Mouse (Mus musculus) liver, postnatal 0 days (tissue): ENCODE measurements around the gene Comtd1. TPM values are rescaled to one million over a fixed set of nuclear protein-coding genes. Genes with fewer than 3 reads are reported as not detected.
A peak's percentile ranks its signal among the peaks of the same experiment; 100 is the strongest.

Experiments used
- ATAC-seq: fragments of 200-750 bp; cut with Nextera tagmentation; 2 replicates; pipeline ENCODE4 v1.8.0; 2017; ENCODE audit warnings: mild to moderate bottlenecking, moderate library complexity
- DNase-seq: peaks from one replicate; pipeline ENCODE4 v3.0.0-alpha.2; 2016
- H3K27ac ChIP-seq: fragments of 300-500 bp; sonication (generic); 2 replicates; pipeline ENCODE4 v1.5.1; 2014; ENCODE audit warnings: antibody characterized with exemption, moderate library complexity, mild to moderate bottlenecking, low read depth
- H3K27me3 ChIP-seq: fragments of 300-500 bp; sonication (generic); 2 replicates; pipeline ENCODE4 v1.6.1; 2014; ENCODE audit warnings: low read length, control low read depth, mixed read lengths; ENCODE audit not compliant: insufficient read depth
- H3K36me3 ChIP-seq: fragments of 300-500 bp; sonication (generic); replicated peaks from 2 replicates; pipeline ENCODE4 v1.6.1; 2014; ENCODE audit warnings: mild to moderate bottlenecking, control low read depth, low read length, moderate library complexity, mixed read lengths; ENCODE audit not compliant: insufficient read depth
- H3K4me1 ChIP-seq: fragments of 300-500 bp; sonication (generic); 2 replicates; pipeline ENCODE4 v1.6.1; 2014; ENCODE audit warnings: antibody characterized with exemption, mild to moderate bottlenecking, control low read depth; ENCODE audit not compliant: insufficient read depth
- H3K4me2 ChIP-seq: fragments of 300-500 bp; sonication (generic); 2 replicates; pipeline ENCODE4 v1.6.1; 2014; ENCODE audit warnings: low read depth, mild to moderate bottlenecking, low read length, moderate library complexity, mixed read lengths
- H3K4me3 ChIP-seq: fragments of 300-500 bp; sonication (generic); 2 replicates; pipeline ENCODE4 v1.5.1; 2014; ENCODE audit warnings: low read depth, low read length
- H3K9ac ChIP-seq: fragments of 300-500 bp; sonication (generic); replicated peaks from 2 replicates; pipeline ENCODE4 v1.6.1; 2014; ENCODE audit warnings: mild to moderate bottlenecking, moderate library complexity
- H3K9me3 ChIP-seq: fragments of 300-500 bp; sonication (generic); 2 replicates; pipeline ENCODE4 v1.6.1; 2016; ENCODE audit warnings: mild to moderate bottlenecking, control low read depth, low read length, mixed read lengths
- CTCF ChIP-seq: sonication (generic); IDR thresholded peaks from 2 replicates; pipeline ENCODE4 v1.5.1; 2016; ENCODE audit warnings: antibody characterized with exemption, low read depth
- EP300 ChIP-seq: IDR thresholded peaks from 2 replicates; pipeline ENCODE4 v1.6.1; 2016; ENCODE audit warnings: antibody characterized with exemption, low read depth, mild to moderate bottlenecking
- WGBS: fragments of 180-500 bp; shearing (Covaris S2); extraction: QIAGEN DNeasy Blood & Tissue Kit; methylation state at CpG from one replicate; pipeline ENCODE4 v1.1.7; 2014; ENCODE audit not compliant: insufficient replicate concordance; 5-methylcytosine and 5-hydroxymethylcytosine counted together
- polyA plus RNA-seq: library from polyadenylated mRNA; unstranded; fragments of >200 nt; fragmentation: Nextera tagmentation; extraction: Ambion mirVana; gene quantifications from 2 replicates; pipeline ENCODE4 v1.2.1, GENCODE M21; 2015

Gene Comtd1
- polyA plus RNA-seq, 1 experiment from 2014 or later: 14.2 TPM

GRCm38 (mm10) chr14:21849524-21850418, 994 bp upstream of the Comtd1 start:
- H3K27me3 ChIP-seq: no peaks in the 10 kb centered on the region
- no peaks in the 10 kb centered on the region for H3K9me3 ChIP-seq
- H3K4me2 ChIP-seq: peak overlapping the region; percentile 40
- ATAC-seq: no peak
- peak overlapping the region; percentile 77 for H3K27ac ChIP-seq
- peaks cover 20% of the 10 kb centered on the region for H3K36me3 ChIP-seq
- peak; percentile 25 for DNase-seq
- WGBS: 73% methylated on average over 13 of the region's 13 CpGs
- H3K4me1 ChIP-seq: peaks cover 58% of the 10 kb centered on the region
- no peak for TF ChIP-seq CTCF
- no peak for TF ChIP-seq EP300
- no peak overlapping the region for H3K4me3 ChIP-seq
- no peak overlapping the region for H3K9ac ChIP-seq

GRCm38 (mm10) chr14:21847381-21848165, 1.2 kb downstream of the Comtd1 start:
- H3K9me3 ChIP-seq: no peaks in the 10 kb centered on the region
- 2% methylated on average over 50 of the region's 50 CpGs for WGBS
- no peak for TF ChIP-seq CTCF
- TF ChIP-seq EP300: no peak
- H3K36me3 ChIP-seq: peaks cover 35% of the 10 kb centered on the region
- H3K4me1 ChIP-seq: peaks cover 51% of the 10 kb centered on the region
- 0 out of 2 replicates have a peak, but pooled peaks have one; percentile 2 for ATAC-seq
- DNase-seq: peak; percentile 61
- peak overlapping the region; percentile 61 for H3K27ac ChIP-seq
- H3K27me3 ChIP-seq: no peaks in the 10 kb centered on the region
- peak overlapping the region; percentile 70 for H3K9ac ChIP-seq
- peak overlapping the region; percentile 71 for H3K4me3 ChIP-seq
- peak overlapping the region; percentile 98 for H3K4me2 ChIP-seq

DNA sequence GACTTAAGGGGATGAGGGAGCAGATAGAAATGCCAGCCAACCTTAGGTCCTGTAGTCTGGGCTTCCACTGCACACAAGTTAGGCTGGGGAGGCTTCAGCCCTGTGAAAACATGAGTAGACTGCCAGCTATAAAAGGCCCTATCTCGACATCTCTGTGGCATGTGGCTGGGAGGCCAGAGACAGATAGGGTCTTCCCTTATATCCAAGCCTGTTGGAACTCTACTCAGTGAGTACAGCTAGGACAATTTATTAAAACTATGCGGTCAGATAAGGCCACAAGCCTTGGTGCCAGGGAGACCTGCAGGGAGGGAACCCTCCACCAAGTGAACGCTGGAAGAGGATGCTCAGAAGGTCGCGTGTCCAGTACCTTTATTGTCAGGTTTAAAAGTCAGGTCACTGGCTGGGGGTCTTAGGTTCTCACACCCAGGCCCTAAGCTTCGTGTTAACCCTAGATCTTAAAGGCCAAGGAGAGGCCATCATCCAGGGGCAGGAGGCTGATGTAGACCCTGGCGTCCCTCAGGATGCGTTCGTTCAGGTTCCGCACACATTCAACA, 1.9 kb downstream of the Comtd1 start:
- DNase-seq (no peak), ATAC-seq (no peak)
- Histone ChIP-seq H3K4me3 (peak overlapping the region; percentile 71), H3K9ac (no peak overlapping the region; the same call in 1 of the 2 replicates), H3K9me3 (no peaks in the 10 kb centered on the region), H3K27me3 (no peaks in the 10 kb centered on the region), H3K27ac (peak overlapping the region; percentile 61; the same call in 1 of the 2 replicates), H3K36me3 (peaks cover 41% of the 10 kb centered on the region), H3K4me1 (peaks cover 44% of the 10 kb centered on the region), H3K4me2 (peak overlapping the region; percentile 98)
- TF ChIP-seq EP300: no peak
- no peak for TF ChIP-seq CTCF
- WGBS: 21% methylated on average over 10 of the region's 10 CpGs

- 59% methylated on average over 6 of the region's 6 CpGs for WGBS
- ATAC-seq: no peak
Observed at GRCm38 (mm10) chr14:21843263-21843662, 5.5 kb downstream of the Comtd1 start.

DNA sequence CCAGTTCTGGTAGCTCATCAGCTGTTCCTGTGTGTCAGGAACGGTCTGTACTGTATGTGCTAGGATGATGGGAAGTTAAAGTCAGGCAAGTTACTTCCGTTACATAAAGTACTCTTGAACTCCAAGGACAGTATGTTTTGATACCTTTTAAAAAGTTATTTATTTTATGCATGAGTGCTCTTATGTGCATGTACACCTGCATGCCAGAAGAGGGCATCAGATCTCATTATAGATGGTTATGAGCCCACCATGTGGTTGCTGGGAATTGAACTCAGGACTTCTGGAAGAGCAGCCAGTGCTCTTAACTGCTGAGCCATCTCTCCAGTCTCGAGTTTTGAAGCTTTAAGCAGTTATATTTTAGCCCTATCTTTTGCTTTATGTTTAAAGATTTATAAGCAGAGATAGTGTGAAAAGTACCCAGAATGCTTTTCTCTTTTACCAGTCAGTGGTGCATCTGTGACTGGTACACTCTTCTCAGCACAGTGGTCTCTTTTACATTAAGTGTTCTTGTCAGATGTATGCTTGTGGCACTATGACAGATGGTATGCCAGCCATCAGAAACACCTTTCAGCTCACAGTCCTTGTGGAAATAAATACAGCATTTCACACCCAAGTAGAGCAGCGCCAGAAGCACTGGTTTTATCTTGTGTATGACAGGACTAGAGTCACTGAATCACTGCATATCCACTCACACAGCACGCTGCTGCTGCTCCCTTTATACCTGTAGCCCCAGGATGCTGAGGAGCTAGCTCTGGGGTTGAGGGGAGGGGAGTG, 6.8 kb downstream of the Comtd1 start:
- 78% methylated on average over 5 of the region's 5 CpGs for WGBS
- no peak for TF ChIP-seq EP300
- TF ChIP-seq CTCF: peak; percentile 32; the same call in 1 of the 2 replicates
- Histone ChIP-seq H3K4me1 (peaks cover 13% of the 10 kb centered on the region), H3K27ac (no peak overlapping the region), H3K4me3 (no peak overlapping the region), H3K9ac (no peak overlapping the region), H3K36me3 (peaks cover 80% of the 10 kb centered on the region), H3K9me3 (no peaks in the 10 kb centered on the region), H3K27me3 (no peaks in the 10 kb centered on the region), H3K4me2 (no peak overlapping the region)
- DNase-seq (no peak), ATAC-seq (no peak)

More at GRCm38 (mm10) chr14:21843263-21843662, 5.5 kb downstream of the Comtd1 start:
- no peak for TF ChIP-seq EP300
- TF ChIP-seq CTCF: no peak
- Histone ChIP-seq H3K9me3 (no peaks in the 10 kb centered on the region), H3K4me3 (no peak overlapping the region), H3K4me1 (peaks cover 25% of the 10 kb centered on the region), H3K27me3 (no peaks in the 10 kb centered on the region), H3K27ac (peak overlapping the region; percentile 30; the same call in 1 of the 2 replicates), H3K36me3 (peaks cover 68% of the 10 kb centered on the region), H3K9ac (no peak overlapping the region), H3K4me2 (no peak overlapping the region)
- DNase-seq: no peak
